Mouse (Mus musculus): ENCODE data around the gene Ctnna3.

- no peak for TF ChIP-seq CTCF (IDR thresholded peaks at IDR 0.05; ENCODE audit: control insufficient read depth, insufficient read depth, low read length)
- no peak for TF ChIP-seq POLR2A (IDR thresholded peaks at IDR 0.05; ENCODE audit: borderline replicate concordance, control insufficient read depth, low read depth, low read length)
Measured at GRCm38 (mm10) chr10:63415287-63415686, 14.6 kb upstream of the Ctnna3 start.

Measured in bone marrow, adult 2 months (tissue).